In genomic region chr3:52043847-52044246, GRCm38 (mm10) we compare ENCODE assay signal across 9 mouse cellular contexts.
DNase-seq lines count a peak whose midpoint lies in the region; ATAC-seq lines count a peak whose summit lies in the region.
"Had no signal": no experiment of that assay in that cellular context is flagged by ENCODE, and none has a peak within 500 bp of the region (broad histone marks: within the 10 kb centered on the region; RNA-seq: fewer than 3 reads in every experiment).

No protein-coding gene starts in this region.

- H3K4me2 ChIP-seq in heart, embryonic 11.5 days: no peak overlapping the region
- H3K4me2 ChIP-seq in midbrain, embryonic 11.5 days: peak overlapping the region; percentile 52
- no peak overlapping the region for H3K4me2 ChIP-seq in midbrain, embryonic 16.5 days (ENCODE audit: low read length)
- H3K4me2 ChIP-seq in hindbrain, embryonic 13.5 days: peak overlapping the region; percentile 60; the same call in 1 of the 2 replicates
- no peak overlapping the region for H3K4me2 ChIP-seq in midbrain, embryonic 15.5 days

- no peak overlapping the region for H3K4me3 ChIP-seq in heart, embryonic 11.5 days (ENCODE audit: low read depth, low read length)
- no peak overlapping the region for H3K4me3 ChIP-seq in midbrain, embryonic 11.5 days (ENCODE audit: low read depth, low read length)
- no peak overlapping the region for H3K4me3 ChIP-seq in midbrain, embryonic 16.5 days (ENCODE audit: low read depth, low read length)
- no peak overlapping the region for H3K4me3 ChIP-seq in hindbrain, embryonic 13.5 days
- no peak overlapping the region for H3K4me3 ChIP-seq in midbrain, embryonic 15.5 days
- H3K4me3 ChIP-seq: liver, embryonic 13.5 days had no signal

- H3K36me3 ChIP-seq in heart, embryonic 11.5 days (ENCODE audit: control insufficient read depth, insufficient read depth, low read length): no peaks in the 10 kb centered on the region
- no peaks in the 10 kb centered on the region for H3K36me3 ChIP-seq in midbrain, embryonic 11.5 days (ENCODE audit: control insufficient read depth, insufficient read depth, low read length)
- H3K36me3 ChIP-seq in midbrain, embryonic 16.5 days (ENCODE audit: control insufficient read depth, insufficient read depth, low read length): no peaks in the 10 kb centered on the region
- H3K36me3 ChIP-seq in hindbrain, embryonic 13.5 days: no peaks in the 10 kb centered on the region
- no peaks in the 10 kb centered on the region for H3K36me3 ChIP-seq in midbrain, embryonic 15.5 days (replicated peaks)
- H3K36me3 ChIP-seq: liver, embryonic 13.5 days had no signal

- H3K9ac ChIP-seq in heart, embryonic 11.5 days (ENCODE audit: low read depth, low read length): no peak overlapping the region
- no peak overlapping the region; the same call in 1 of the 2 replicates for H3K9ac ChIP-seq in midbrain, embryonic 11.5 days (ENCODE audit: low read length)
- H3K9ac ChIP-seq in midbrain, embryonic 16.5 days (ENCODE audit: low read depth, low read length): no peak overlapping the region
- no peak overlapping the region for H3K9ac ChIP-seq in hindbrain, embryonic 13.5 days
- H3K9ac ChIP-seq in midbrain, embryonic 15.5 days: no peak overlapping the region

- intact Hi-C loops in heart, postnatal 10 days (cut with DNase I): no loop called here

- H3K27ac ChIP-seq in heart, embryonic 11.5 days (ENCODE audit: low read depth, low read length): 0 out of 2 replicates have a peak overlapping the region, but pooled peaks have one; percentile 93
- peak overlapping the region; percentile 12; the same call in 1 of the 2 replicates for H3K27ac ChIP-seq in midbrain, embryonic 11.5 days (ENCODE audit: low read depth, low read length)
- no peak overlapping the region for H3K27ac ChIP-seq in midbrain, embryonic 16.5 days (ENCODE audit: low read length)
- peak overlapping the region; percentile 93 for H3K27ac ChIP-seq in hindbrain, embryonic 13.5 days
- peak overlapping the region; percentile 90 for H3K27ac ChIP-seq in midbrain, embryonic 15.5 days

- no peak for ATAC-seq in heart, embryonic 11.5 days (replicated peaks; ENCODE audit: insufficient number of reproducible peaks, low FRiP score, low TSS enrichment)
- ATAC-seq in midbrain, embryonic 11.5 days (ENCODE audit: low FRiP score): no peak
- no peak for ATAC-seq in midbrain, embryonic 16.5 days
- no peak for ATAC-seq in hindbrain, embryonic 13.5 days (ENCODE audit: low FRiP score)
- ATAC-seq in midbrain, embryonic 15.5 days (replicated peaks): no peak

- 51% methylated on average over 4 of the region's 4 CpGs for WGBS in heart, embryonic 11.5 days (ENCODE audit: insufficient replicate concordance)
- WGBS in midbrain, embryonic 11.5 days: 53% methylated on average over 4 of the region's 4 CpGs
- WGBS in midbrain, embryonic 16.5 days: 44% methylated on average over 4 of the region's 4 CpGs
- 60% methylated on average over 4 of the region's 4 CpGs for WGBS in hindbrain, embryonic 13.5 days
- WGBS in midbrain, embryonic 15.5 days: 47% methylated on average over 4 of the region's 4 CpGs

- no peak for DNase-seq in heart, postnatal 10 days
- no peak for DNase-seq in midbrain, embryonic 11.5 days (ENCODE audit: low spot score, missing footprints)
- DNase-seq in adrenal gland, postnatal 10 days: no peak
- no peak for DNase-seq in embryo, embryonic 10.5 days (ENCODE audit: low spot score)
- DNase-seq: liver, embryonic 13.5 days had no signal

- H3K27me3 ChIP-seq in heart, embryonic 11.5 days (ENCODE audit: control insufficient read depth, insufficient read depth, low read length): no peaks in the 10 kb centered on the region
- no peaks in the 10 kb centered on the region for H3K27me3 ChIP-seq in midbrain, embryonic 11.5 days (ENCODE audit: control insufficient read depth, insufficient read depth, low read length)
- H3K27me3 ChIP-seq in midbrain, embryonic 16.5 days (ENCODE audit: control insufficient read depth, insufficient read depth, low read depth, low read length): no peaks in the 10 kb centered on the region
- H3K27me3 ChIP-seq in hindbrain, embryonic 13.5 days: no peaks in the 10 kb centered on the region
- no peaks in the 10 kb centered on the region for H3K27me3 ChIP-seq in midbrain, embryonic 15.5 days (replicated peaks)
- H3K27me3 ChIP-seq: liver, embryonic 13.5 days had no signal

- H3K4me1 ChIP-seq in heart, embryonic 11.5 days (ENCODE audit: control insufficient read depth, insufficient read depth, low read length): peaks cover 44% of the 10 kb centered on the region
- peaks cover 46% of the 10 kb centered on the region for H3K4me1 ChIP-seq in midbrain, embryonic 11.5 days (ENCODE audit: control insufficient read depth, insufficient read depth, low read length)
- peaks cover 39% of the 10 kb centered on the region for H3K4me1 ChIP-seq in midbrain, embryonic 16.5 days (ENCODE audit: control insufficient read depth, insufficient read depth, low read length)
- H3K4me1 ChIP-seq in hindbrain, embryonic 13.5 days (replicated peaks): peaks cover 57% of the 10 kb centered on the region
- peaks cover 52% of the 10 kb centered on the region for H3K4me1 ChIP-seq in midbrain, embryonic 15.5 days

- H3K9me3 ChIP-seq in heart, embryonic 11.5 days (replicated peaks; ENCODE audit: control insufficient read depth, low read length): no peaks in the 10 kb centered on the region
- no peaks in the 10 kb centered on the region for H3K9me3 ChIP-seq in midbrain, embryonic 11.5 days (ENCODE audit: control insufficient read depth, low read length)
- no peaks in the 10 kb centered on the region for H3K9me3 ChIP-seq in midbrain, embryonic 16.5 days (replicated peaks; ENCODE audit: control insufficient read depth, low read length, poor library complexity, severe bottlenecking)
- H3K9me3 ChIP-seq in hindbrain, embryonic 13.5 days: no peaks in the 10 kb centered on the region
- H3K9me3 ChIP-seq in midbrain, embryonic 15.5 days: no peaks in the 10 kb centered on the region
- H3K9me3 ChIP-seq: liver, embryonic 13.5 days had no signal

Comparison
In these comparisons a context has a peak if more than half of its experiments do, and no peak if none do; other contexts are left out.
1. H3K4me2 ChIP-seq: peak in midbrain, embryonic 11.5 days (single experiment) and hindbrain, embryonic 13.5 days (single experiment); none in heart, embryonic 11.5 days (single experiment), midbrain, embryonic 16.5 days (single experiment) and midbrain, embryonic 15.5 days (single experiment).